Mouse (Mus musculus): ENCODE results near the gene Fhad1.

DNA sequence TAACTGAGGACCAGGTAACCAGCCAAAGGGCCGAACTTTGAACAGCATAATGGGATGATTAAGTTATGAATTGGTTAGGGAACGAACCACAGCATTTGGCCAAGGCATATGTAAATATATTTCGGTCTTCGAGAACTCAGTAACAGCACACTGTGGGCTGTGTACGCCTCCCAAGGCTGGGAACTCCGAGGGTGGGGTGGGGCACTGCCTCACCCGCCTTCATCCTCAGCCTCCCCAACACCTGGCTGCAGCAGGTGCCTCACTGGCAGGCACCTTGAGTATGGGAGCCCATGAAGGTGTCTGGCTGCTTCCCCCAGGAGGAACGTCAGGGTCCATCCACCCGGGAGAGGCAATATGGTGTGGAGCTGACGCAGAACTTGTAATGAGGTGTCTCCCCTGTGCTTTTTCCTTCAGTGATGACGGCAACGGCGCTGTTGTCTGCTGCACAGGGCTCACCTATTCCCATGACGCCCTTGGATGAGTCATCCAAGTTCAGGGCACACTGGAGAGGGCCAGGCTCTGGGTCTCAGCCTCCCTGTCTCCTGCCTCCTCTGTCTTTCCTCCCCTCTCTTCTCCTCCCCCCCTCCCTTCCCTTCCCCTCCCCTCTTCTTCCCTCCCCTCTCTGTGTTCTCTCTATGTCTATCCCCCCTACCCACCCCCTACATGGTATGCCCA lies 22.2 kb downstream of the Fhad1 start:
- TF ChIP-seq CTCF (IDR thresholded peaks at IDR 0.05; ENCODE audit: low read depth) (no peak), EP300 (optimal IDR thresholded peaks at IDR 0.05) (no peak)

All from stomach, postnatal 0 days (tissue).